Mouse (Mus musculus): ENCODE results near the gene Eif4b.

- no peak for TF ChIP-seq CTCF (IDR thresholded peaks at IDR 0.05; ENCODE audit: extremely low read depth, insufficient read depth, insufficient read length, insufficient replicate concordance)
- no peak for TF ChIP-seq POLR2A (IDR thresholded peaks at IDR 0.05; ENCODE audit: low read depth, low read length)
Measured at GRCm38 (mm10) chr15:102026430-102026829, 47.1 kb upstream of the Eif4b start.

Data from spleen, adult 2 months (tissue).